Mouse (Mus musculus) stomach, postnatal 0 days (tissue): Measurements from ENCODE around the gene Derl3.

Experiments used
- CTCF ChIP-seq: IDR thresholded peaks from 2 replicates; pipeline ENCODE4 v1.5.1; 2016; ENCODE audit warnings: antibody characterized with exemption, low read depth, mild to moderate bottlenecking, moderate library complexity
- EP300 ChIP-seq: optimal IDR thresholded peaks from 2 replicates; pipeline ENCODE3; 2016; ENCODE audit warnings: antibody characterized with exemption

DNA sequence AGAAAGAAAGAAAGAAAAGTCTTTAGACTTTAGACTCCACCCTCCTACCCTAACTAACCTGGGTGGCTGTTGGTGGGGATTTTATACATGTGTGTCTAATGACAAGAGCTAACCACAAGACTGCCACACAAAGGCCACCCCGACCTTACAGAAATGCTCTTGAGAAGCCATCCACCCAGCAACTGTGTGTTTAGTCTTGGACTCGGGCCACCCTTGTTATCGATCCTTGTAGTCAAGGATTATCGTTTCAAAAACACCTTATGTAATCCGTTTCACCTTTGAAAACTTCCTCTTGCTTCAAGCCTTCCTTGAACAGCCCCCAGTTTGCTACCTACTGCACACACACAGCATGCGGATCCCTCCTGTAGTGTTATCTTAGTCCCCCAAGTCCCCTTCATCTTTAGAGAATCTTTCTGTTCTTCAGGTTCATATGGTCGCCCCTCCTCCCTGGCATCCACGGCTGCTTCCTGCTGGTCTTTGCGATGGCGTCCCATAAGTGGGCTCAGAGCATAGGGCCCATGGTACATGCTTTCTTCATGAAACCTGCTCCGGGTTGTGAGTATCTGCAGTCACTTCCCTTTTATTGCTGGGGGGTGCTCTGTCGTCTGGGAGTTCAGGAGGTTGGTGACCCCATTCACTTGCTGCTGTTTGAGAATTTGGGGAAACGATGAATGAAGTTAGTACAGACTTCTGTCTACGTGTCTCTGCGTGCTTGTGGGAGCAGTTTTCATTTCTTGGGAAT, 49.7 kb downstream of the Derl3 start, which contains the start of gene Vpreb3:
- TF ChIP-seq CTCF (no peak), EP300 (no peak)
